Mouse (Mus musculus) lung, postnatal 0 days (tissue): ENCODE measurements around the gene Park7. TPM values are rescaled to one million over a fixed set of nuclear protein-coding genes. Genes with fewer than 3 reads are reported as not detected.

Experiments
- ATAC-seq: fragments of 200-750 bp; cut with Nextera tagmentation; 2 replicates; pipeline ENCODE4 v1.8.0; 2017; ENCODE audit warnings: moderate library complexity
- DNase-seq: peaks from one replicate; pipeline ENCODE4 v3.0.0-alpha.2; 2016; ENCODE audit warnings: low spot score
- H3K27ac ChIP-seq: fragments of 300-500 bp; sonication (generic); 2 replicates; pipeline ENCODE4 v1.5.1; 2014; ENCODE audit warnings: antibody characterized with exemption, mild to moderate bottlenecking, low read length, mixed read lengths
- H3K27me3 ChIP-seq: fragments of 300-500 bp; sonication (generic); replicated peaks from 2 replicates; pipeline ENCODE4 v1.6.1; 2014; ENCODE audit warnings: low read length, mixed read lengths; ENCODE audit not compliant: insufficient read depth
- H3K36me3 ChIP-seq: fragments of 300-500 bp; sonication (generic); 2 replicates; pipeline ENCODE4 v1.6.1; 2014; ENCODE audit warnings: low read length, mixed read lengths; ENCODE audit not compliant: insufficient read depth
- H3K4me1 ChIP-seq: fragments of 300-500 bp; sonication (generic); 2 replicates; pipeline ENCODE4 v1.6.1; 2014; ENCODE audit warnings: antibody characterized with exemption, low read depth, low read length, mixed read lengths; ENCODE audit not compliant: insufficient read depth
- H3K4me2 ChIP-seq: fragments of 300-500 bp; sonication (generic); replicated peaks from 2 replicates; pipeline ENCODE4 v1.6.1; 2014; ENCODE audit warnings: low read depth, mild to moderate bottlenecking, low read length, moderate library complexity, mixed read lengths
- H3K4me3 ChIP-seq: fragments of 300-500 bp; sonication (generic); 2 replicates; pipeline ENCODE4 v1.5.1; 2014; ENCODE audit warnings: low read depth, low read length
- H3K9ac ChIP-seq: fragments of 300-500 bp; sonication (generic); replicated peaks from 2 replicates; pipeline ENCODE4 v1.6.1; 2014; ENCODE audit warnings: low read depth, mild to moderate bottlenecking
- H3K9me3 ChIP-seq: fragments of 300-500 bp; sonication (generic); 2 replicates; pipeline ENCODE4 v1.6.1; 2016; ENCODE audit warnings: low read length, mixed read lengths
- CTCF ChIP-seq: IDR thresholded peaks from 2 replicates; pipeline ENCODE4 v1.5.1; 2016; ENCODE audit warnings: antibody characterized with exemption, mild to moderate bottlenecking
- EP300 ChIP-seq: IDR thresholded peaks from 2 replicates; pipeline ENCODE4 v1.6.1; 2016; ENCODE audit warnings: antibody characterized with exemption, mild to moderate bottlenecking, control low read depth
- WGBS: fragments of 180-500 bp; shearing (Covaris S2); extraction: QIAGEN DNeasy Blood & Tissue Kit; methylation state at CpG from one replicate; pipeline ENCODE4 v1.1.7; 2014; 5-methylcytosine and 5-hydroxymethylcytosine counted together
- polyA plus RNA-seq: library from polyadenylated mRNA; unstranded; fragments of >200 nt; fragmentation: Nextera tagmentation; extraction: Ambion mirVana; gene quantifications from 2 replicates; pipeline ENCODE4 v1.2.1, GENCODE M21; 2015

Gene Park7
- polyA plus RNA-seq, 1 experiment from 2014 or later, result 241 TPM

- Histone ChIP-seq H3K4me1 (no peaks in the 10 kb centered on the region), H3K9ac (no peak overlapping the region)
- 50% methylated on average over 13 of the region's 13 CpGs for WGBS
Observed at GRCm38 (mm10) chr4:150898716-150899365, 15.4 kb downstream of the Park7 start.

GRCm38 (mm10) chr4:150896896-150897624 lies 17.2 kb downstream of the Park7 start:
- Histone ChIP-seq H3K36me3 (peaks cover 20% of the 10 kb centered on the region; the same call in 1 of the 2 replicates), H3K9ac (no peak overlapping the region), H3K27me3 (no peaks in the 10 kb centered on the region), H3K27ac (no peak overlapping the region), H3K9me3 (no peaks in the 10 kb centered on the region), H3K4me2 (no peak overlapping the region), H3K4me3 (no peak overlapping the region), H3K4me1 (no peaks in the 10 kb centered on the region)
- WGBS, result 93% methylated on average over 26 of the region's 26 CpGs
- DNase-seq, result no peak
- TF ChIP-seq EP300 (no peak), CTCF (no peak)
- ATAC-seq, result no peak

More at GRCm38 (mm10) chr4:150898716-150899365, 15.4 kb downstream of the Park7 start:
- ATAC-seq (peak; percentile 83), DNase-seq (peak; percentile 91)
- Histone ChIP-seq H3K27ac (no peak overlapping the region), H3K9me3 (no peaks in the 10 kb centered on the region), H3K36me3 (peaks cover 36% of the 10 kb centered on the region), H3K4me3 (no peak overlapping the region), H3K27me3 (no peaks in the 10 kb centered on the region), H3K4me2 (no peak overlapping the region)
- TF ChIP-seq EP300 (no peak), CTCF (peak; percentile 97)

- no peak overlapping the region for H3K4me3 ChIP-seq
- no peak overlapping the region for H3K27ac ChIP-seq
- H3K9me3 ChIP-seq, result no peaks in the 10 kb centered on the region
- no peak overlapping the region for H3K4me2 ChIP-seq
- ATAC-seq, result no peak
- no peak overlapping the region for H3K9ac ChIP-seq
- no peak for DNase-seq
- H3K27me3 ChIP-seq, result no peaks in the 10 kb centered on the region
- 58% methylated on average over 8 of the region's 8 CpGs for WGBS
- H3K4me1 ChIP-seq, result peaks cover 7% of the 10 kb centered on the region; the same call in 1 of the 2 replicates
- no peak for TF ChIP-seq CTCF
- no peak for TF ChIP-seq EP300
- H3K36me3 ChIP-seq, result peaks cover 5% of the 10 kb centered on the region; the same call in 1 of the 2 replicates
Observed at GRCm38 (mm10) chr4:150894718-150895501, 19.3 kb downstream of the Park7 start.

DNA sequence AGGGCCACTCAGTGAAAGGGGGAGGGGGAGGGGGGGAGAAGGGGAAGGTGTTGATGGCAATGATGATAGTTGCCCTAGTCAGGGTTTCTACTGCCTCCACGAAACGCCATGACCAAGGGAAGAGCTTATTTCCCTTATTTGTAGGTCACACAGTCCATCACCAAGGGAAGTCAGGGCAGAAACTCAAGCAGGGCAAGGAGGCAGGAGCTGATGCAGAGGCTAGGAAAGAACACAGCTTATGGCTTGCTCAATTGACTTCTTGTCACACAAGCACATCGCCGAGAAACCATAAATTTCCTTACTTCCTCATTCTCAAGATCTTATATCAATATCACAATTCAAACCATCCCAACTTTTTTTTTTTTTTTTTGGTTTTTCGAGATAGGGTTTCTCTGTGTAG lies 22.9 kb downstream of the Park7 start:
- DNase-seq, result peak; percentile 42

DNA sequence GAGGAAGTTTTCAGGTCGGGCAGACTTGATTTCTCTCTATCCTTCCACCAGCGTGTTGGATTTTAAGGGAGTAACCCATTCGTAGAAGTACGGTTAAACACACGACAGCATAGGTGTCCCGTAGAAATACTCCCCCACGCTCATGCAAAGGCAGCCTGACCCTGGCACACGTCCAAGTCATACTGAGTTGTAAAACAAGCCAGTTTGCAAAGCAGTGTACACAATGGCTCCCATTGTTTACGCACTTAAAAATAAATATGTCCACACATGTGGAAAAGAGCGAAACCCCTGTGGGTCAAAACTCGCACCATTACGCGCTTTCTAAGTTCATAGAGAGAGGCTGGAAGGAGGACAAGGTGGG lies 24.3 kb downstream of the Park7 start:
- H3K36me3 ChIP-seq, result no peaks in the 10 kb centered on the region
- no peaks in the 10 kb centered on the region for H3K27me3 ChIP-seq
- no peak overlapping the region; the same call in 1 of the 2 replicates for H3K4me3 ChIP-seq
- TF ChIP-seq EP300 (no peak), CTCF (no peak)
- no peaks in the 10 kb centered on the region for H3K9me3 ChIP-seq
- peak overlapping the region; percentile 39 for H3K4me2 ChIP-seq
- DNase-seq (peak; percentile 74), ATAC-seq (peak; percentile 64)
- WGBS, result 23% methylated on average over 13 of the region's 13 CpGs
- no peak overlapping the region for H3K9ac ChIP-seq
- 0 out of 2 replicates have a peak overlapping the region, but pooled peaks have one; percentile 9 for H3K27ac ChIP-seq
- H3K4me1 ChIP-seq, result peaks cover 17% of the 10 kb centered on the region

More for the DNA sequence above, 22.9 kb downstream of the Park7 start:
- Histone ChIP-seq H3K4me1 (peaks cover 17% of the 10 kb centered on the region), H3K9me3 (no peaks in the 10 kb centered on the region), H3K9ac (no peak overlapping the region), H3K27me3 (no peaks in the 10 kb centered on the region), H3K4me3 (no peak overlapping the region), H3K36me3 (no peaks in the 10 kb centered on the region), H3K27ac (no peak overlapping the region), H3K4me2 (no peak overlapping the region)
- TF ChIP-seq EP300, result no peak
- no peak for TF ChIP-seq CTCF
- 49% methylated on average over 5 of the region's 5 CpGs for WGBS
- ATAC-seq, result no peak
